Mouse (Mus musculus) spleen, embryonic (tissue): Measurements from ENCODE around the gene Olfr1156.

Experiments
- CTCF ChIA-PET: fragments of 350-600 bp; sonication (Branson Sonifier 250); formaldehyde crosslinking; loops from one replicate; lab custom pipeline; 2022; lab: Charles Lee

The Olfr1156 gene

DNA sequence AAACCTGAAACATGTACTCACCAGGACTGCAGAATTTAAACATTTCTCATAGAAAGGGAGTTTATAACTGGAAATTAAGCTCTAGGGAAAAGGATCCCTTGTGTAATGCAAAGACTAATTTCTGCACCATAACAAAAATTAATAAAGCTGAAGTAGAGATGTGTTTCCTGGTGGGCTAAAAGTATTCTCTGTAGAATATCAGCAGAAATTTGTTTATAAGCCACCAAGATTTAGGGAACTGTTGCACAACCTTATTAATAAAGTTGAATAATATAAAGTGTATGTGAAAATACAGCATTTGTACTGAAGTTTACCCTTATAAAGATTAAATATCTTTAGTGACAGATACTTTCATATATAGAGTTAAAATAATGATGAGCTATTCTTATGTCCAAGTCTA is at the start of gene Olfr1156:
Olfr1156 (minus strand) TSS at position 101 of the 400 bp plus-strand sequence.
- CTCF ChIA-PET = no interaction called here

DNA sequence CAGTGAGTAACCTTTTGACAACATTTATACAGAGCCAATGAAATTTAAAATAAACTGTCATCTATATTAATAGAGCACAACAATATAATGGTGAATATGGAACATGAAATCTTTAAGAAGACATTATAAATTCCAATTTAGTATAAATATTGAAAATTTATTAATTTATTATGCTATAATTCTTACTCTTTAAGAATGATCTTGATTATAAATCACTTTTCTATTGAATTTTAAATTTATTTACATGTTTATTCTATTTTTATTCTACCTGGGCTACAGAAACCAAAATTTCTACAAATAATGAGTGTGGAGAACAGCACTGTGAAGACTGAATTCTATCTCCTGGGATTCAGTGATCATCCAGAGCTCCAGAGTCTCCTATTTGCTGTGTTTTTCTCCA is 36.9 kb upstream of the Olfr1156 start, which contains the start of gene Olfr1158:
Olfr1158 (plus strand) TSS at position 301 of the 400 bp plus-strand sequence.
- CTCF ChIA-PET = no interaction called here

DNA sequence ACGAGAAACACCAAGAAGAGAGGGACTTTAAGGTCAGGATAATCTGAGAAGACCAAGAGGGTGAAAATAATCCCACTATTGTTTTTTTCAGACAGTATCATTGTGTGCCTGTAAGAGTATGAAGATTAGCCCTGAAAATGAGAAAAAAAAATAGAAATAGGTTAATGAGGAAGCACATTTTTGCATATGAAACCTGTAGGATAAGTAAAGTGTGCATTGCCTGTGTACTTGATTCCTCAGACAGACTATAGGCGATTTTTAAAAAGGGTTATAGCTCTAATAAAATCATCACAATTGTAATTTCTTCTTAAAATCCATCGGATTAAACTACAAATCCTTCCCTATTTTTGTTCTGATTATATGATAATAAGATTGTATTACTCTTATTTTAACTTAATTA is 21.7 kb upstream of the Olfr1156 start, which contains the start of gene Olfr74:
Olfr74 (minus strand) TSS at position 101 of the 400 bp plus-strand sequence.
- CTCF ChIA-PET = no interaction called here

DNA sequence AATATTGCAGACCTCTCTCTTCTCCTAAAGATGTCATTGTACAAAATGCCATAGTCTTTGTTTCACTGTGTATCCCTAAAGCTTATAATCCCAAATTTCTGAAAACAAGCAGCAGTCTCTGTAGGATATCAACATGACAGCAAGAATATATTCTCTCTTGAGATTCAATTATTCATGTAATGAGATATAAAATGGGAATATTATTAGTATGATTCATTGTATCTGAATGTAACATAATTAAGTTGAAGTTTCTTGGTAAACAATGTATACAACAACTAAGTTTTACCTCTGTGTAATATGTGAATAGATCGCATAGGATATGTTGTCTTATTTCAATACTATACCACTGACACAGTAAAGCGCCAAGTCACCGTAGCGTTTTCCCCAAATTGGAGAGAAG is 15.3 kb upstream of the Olfr1156 start, which contains the start of gene Olfr1157:
Olfr1157 (minus strand) TSS at position 101 of the 400 bp plus-strand sequence.
- CTCF ChIA-PET = no interaction called here

DNA sequence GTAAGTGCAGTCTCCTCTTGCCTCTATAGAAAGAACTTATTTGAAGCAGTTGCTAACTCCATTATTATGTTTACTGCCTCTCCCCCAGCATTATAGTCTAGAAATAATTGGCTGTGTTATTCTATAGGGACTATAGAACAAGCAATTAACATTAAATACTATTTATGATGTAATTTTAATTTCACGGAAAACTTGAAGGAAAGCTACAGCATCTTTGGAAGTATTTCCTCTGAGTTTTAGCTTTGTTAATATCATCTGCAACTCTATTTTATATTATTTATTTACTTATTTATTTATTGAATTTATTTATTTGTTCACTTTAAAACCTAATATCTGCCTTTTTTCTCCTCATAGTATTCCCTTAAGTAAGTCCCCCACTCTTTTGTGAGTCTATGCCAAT is 7.9 kb downstream of the Olfr1156 start, which contains the start of gene Olfr1155:
Olfr1155 (minus strand) TSS at position 101 of the 400 bp plus-strand sequence.
- CTCF ChIA-PET = interaction anchor here (0.6 kb wide), 1 partner anchor 480 kb away, joined by 4 read pairs; no protein-coding TSS in a partner anchor

DNA sequence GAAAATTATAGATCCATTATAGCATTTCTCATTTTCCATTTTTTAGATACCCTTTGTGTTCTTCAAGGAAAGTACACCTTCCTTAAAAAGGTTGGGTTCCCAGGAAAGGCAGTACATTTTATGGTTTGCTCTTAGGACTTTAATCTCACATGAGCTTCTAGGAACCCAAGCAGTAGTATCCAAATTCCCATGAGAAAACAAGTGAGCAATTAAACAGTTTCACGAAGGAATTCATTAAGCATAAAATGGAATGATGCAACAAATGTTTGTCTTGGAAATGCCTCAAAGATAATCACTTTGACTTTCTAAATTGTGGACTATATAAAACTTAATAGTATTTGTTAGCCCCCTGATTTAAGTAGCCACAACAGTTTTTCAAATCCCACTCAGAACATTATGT is 47.8 kb downstream of the Olfr1156 start, which contains the start of gene Olfr1154:
Olfr1154 (minus strand) TSS at position 101 of the 400 bp plus-strand sequence.
- CTCF ChIA-PET = no interaction called here
